Mouse (Mus musculus) urinary bladder, postnatal 10 days (tissue): ENCODE measurements around the gene Car6.

Experiments used
- DNase-seq: peaks from one replicate; pipeline ENCODE4 v3.0.0; 2022; ENCODE audit warnings: low spot score

Car6 gene

DNA sequence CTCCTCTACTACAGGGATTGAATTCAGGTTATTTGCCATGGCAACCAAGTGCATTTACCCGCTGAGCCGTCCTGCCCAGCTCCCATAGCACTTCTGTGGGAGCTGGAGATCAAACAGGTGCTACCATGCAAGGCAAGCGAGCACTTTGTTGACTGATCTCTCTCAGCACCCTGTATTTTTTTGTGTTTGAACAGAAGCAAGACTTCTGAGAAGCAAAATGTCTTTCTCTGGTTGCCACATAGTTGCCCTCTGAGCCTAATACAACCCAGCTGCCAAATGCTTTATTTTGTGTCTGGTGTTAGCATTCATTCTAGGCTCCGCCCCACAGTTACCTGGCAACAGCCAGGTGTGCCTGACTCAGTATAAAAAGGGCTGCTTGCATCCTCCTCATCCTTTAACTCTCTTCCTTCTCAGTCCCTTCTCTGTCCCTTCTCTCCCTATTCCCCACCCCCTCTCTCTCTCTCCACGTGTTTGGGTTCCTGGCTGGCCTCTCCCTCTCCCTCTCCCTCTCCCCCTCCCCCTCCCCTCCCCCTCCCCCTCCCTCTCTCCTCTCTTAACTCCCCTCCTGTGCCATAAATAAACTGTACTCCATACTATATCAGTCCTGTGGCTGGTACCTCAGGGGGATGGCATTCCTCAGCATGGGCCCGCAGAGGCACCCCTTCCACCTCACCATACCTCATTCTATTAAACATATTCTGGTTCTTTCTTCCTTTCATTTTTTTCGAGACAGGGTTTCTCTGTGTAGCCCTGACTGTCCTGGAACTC, 27.6 kb upstream of the Car6 start:
- no peak for DNase-seq

DNA sequence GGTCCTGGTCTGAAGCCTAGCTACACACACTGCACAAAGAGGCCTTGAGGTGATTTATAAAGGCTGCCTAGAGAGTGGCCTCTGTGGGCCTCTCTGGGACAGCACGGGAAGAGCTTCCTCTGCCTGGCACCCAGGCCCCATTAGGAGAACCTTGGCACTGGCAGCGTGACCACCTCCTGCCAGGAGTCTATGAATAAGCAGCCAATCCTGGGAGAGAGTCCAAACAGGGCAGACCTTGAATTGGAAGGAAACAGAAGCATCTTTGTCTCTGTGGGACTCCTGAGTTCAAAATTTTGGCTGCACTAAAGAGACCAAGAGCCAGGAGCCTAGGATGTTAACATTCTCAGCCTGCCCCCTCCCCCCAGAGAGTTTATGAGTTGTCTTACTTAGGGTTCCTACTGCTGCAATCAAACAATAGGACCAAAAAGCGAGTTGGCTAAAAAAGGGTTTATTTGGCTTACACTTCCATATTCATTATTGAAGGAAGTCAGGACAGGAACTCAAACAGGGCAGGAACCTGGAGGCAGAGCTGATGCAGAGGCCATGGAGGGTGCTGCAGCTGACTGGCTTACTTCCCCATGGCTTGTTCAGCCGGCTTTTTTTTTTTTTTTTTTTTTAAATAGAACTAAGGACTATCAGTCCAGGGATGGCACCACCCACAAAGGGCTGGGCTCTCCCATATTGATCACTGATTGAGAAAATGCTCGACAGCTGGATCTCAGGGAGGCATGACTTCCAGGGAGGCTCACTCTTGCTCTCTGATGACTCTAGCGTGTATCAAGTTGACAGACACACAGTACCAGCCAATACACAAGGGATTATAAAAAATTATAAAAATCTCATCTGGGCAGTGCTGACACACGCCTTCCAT, 25.9 kb upstream of the Car6 start:
- no peak for DNase-seq

DNA sequence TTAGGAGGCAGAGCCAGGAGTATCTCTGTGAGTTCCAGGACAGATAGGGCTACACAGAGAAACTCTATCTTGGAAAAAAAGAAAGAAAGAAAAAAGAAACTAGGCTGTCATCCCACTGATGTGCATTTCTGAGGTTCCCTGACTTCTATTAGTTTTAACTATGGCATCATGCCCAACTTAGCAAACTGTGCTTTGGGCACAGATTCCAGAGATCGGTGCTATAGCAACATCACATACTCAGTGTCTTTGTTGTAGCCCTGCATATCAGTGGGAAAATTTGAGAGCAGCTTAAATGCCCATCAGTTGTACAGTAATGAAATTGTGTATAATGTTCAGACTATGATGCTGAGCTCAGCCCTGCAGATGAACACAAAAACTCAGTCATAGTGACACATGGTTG, 24.6 kb upstream of the Car6 start:
- no peak for DNase-seq

DNA sequence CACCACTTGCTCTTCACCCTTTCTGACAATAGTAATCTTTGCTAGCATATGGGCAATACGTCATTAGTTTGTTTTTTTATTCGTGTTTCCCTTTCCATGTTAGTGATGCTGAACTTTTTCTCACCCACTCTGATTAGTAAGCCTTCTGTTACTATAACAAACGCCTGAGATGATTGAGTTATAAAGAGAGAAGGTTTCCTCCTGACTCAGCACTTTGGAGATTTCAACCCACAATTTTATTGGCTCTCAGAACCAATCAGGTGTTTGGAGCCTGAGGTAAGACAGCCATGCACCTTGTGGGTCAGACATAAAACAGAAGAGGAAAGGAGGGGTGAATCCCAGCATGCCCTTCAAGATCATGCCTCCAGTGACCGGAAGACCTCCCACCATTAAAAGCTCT, 22.7 kb upstream of the Car6 start:
- no peak for DNase-seq

DNA sequence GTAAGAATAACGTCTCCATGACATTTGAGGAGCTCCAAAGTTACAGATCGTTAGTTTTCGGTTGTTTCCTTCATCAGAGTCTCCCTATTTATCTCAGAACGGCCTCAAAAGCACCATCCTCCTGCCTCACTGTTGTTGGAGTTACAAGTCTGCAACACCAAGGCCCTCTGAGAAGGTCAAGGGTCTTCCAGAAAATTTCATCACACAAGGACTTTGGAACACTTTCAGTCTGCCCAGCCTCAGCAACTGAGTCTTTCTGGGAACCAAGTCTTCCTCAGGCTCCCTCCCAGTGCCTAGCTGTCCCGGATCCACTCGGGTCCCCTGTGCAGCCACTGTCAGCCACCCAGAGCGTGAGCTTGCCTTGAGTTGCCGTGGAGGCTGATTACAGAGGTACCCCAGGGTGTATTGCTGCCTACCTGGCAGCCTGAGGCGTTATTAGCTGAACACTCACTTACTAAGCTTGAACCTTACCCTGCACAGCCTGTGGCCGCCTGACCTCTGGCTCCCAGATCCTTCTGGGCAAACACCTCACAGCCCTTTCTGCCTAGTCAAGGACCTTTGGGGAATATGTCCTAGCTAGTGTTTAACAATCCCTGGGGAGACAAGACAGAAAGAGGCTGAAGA, 20.0 kb upstream of the Car6 start:
- DNase-seq: no peak

DNA sequence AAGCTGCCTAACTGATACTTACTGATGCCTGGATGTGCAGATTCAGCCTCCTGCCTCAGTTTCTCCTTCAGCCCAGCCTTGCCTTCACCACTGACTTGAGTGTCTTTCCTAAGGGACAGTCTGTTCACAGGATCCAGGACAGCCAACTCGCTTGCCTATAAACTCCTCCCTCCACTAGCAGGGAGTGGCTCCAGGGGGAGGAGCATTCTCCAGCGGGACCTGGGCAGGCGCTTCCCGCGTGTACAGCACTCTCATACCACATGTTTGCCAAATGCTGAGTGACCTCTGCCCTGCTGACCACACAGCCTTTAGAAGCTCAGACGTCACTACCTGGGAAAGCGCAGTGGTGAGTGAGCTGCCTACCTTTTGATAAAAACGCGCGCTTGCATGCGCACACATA, 19.5 kb upstream of the Car6 start:
- no peak for DNase-seq

DNA sequence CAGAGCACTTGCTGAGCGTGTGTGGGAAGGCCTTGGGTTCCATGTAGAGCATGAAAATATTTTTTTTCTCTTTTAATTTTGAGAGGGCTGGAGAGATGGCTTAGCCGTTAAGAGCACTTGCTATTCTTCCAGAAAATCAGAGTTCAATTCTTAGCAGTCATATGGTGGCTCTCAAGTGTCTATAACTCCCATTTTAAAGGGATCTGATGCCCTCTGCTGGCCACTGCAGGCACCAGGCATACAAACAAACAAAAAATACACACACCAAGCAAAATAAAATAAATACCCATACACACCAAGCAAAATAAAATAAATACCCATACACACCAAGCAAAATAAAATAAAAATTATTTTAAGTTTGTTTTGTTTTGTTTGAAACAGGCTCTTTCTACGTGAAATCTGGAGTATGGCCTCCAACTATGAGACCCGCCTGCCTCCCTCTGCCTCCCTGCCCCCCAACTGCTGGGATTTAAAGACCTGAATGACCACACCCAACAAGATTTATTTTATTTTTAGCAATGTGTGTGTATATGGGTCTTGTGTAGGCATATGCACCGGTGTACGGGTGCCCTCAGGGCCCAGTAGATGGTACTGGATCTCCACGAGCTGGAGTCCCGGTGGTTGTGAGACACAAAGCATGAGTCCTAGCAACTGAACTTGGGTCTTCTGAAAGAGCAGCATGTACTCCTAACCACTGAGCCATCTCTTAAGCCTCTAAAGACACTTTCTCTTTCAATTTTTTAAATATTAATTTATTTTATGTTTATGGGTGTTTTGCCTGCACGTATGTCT, 18.6 kb upstream of the Car6 start:
- no peak for DNase-seq

DNA sequence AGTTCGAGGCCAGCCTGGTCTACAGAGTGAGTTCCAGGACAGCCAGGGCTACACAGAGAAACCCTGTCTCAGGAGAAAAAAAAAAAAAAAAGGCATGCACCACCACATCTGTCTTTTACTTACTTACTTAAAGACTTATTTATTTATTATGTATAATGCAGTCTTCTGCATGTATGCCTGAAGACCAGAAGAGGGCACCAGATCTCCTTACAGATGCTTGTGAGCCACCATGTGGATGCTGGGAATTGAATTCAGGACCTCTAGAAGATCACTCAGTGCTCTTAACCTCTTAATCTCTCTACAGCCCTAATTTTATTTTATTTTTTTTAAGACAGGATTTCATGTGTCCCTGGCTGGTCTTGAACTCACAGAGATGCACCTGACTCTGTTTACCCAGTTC, 16.8 kb upstream of the Car6 start:
- DNase-seq: no peak

DNA sequence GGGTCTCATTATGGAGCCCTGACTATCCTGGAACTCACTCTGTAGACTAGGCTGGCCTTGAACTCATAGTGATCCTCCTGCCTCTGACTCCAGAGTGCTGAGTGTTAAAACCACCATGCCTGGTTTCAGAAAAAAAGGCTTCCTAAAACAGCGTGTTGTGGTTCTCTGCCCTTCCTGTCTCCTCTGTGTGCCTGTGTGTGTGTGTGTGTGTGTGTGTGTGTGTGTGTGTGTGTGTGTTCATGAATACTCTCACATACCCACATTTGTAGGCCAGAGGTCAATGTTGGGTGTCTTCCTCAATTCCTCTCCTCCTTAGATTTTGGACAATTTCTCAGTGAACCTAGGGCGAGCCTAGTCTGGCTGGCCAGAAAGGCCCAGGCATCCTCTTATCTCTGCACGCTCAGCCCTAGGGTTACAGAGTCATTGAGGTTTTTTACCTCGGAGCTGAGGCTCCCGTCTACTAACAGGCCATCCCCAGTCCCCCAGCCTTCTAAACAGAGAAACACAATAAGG, 16.0 kb upstream of the Car6 start:
- DNase-seq: no peak

DNA sequence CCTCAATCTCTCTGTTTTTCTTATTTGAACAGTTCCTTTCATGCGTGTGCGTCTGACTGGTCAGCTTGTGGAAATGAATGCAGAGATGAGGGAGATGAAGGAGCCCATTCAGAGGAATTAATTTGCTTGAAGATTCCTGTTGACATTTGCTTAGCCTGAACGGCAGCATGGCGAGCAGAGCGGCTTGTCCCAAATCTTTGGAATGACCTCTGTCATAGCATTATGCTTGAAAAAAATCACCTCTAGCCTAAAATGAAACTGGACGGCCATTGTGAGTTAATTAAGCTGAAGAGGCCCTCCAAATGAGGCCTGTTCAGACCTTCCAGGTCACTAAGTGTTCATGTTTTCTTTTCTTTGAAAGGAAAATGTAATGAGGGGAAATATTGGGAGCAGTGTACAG, 15.3 kb upstream of the Car6 start:
- no peak for DNase-seq

DNA sequence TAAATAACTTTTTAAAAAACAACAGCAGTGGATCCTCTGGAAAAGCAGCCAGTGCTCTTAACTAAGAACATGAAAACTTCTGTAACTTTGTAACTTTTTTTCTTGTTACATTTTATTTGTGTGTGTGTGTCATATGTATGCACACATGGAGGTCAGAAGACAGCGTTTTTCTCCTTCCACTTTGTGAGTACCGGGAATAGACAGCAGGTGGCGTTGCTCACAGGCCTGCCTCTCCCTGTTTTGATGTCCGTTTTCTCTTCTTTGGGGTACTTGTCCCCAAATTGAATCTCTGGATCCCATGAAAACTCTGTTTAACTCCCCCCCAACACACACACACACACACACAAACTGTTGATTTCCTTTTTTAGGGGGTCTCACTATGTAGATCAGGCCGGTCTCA, 12.8 kb upstream of the Car6 start:
- DNase-seq: no peak

DNA sequence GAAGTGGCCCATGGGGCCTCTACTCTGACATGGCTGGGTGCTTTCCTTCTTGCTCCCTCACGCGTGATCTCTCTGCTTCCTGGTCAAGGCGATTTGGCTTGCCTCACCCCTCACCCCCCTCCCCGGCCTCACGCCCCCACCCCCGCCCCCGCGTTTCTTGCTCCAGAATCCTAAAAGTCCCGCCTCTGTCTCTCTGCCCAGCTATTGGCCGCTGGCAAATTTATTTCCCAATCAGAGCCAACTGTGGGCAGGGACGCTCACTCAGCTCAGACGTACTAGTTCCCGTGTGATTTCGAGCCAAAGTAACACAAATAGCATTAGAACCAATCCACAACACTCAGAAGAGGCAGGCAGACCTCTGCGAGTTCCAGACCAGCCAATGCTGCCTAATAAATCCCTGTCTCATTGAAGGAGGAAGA, 11.4 kb upstream of the Car6 start:
- DNase-seq: no peak

DNA sequence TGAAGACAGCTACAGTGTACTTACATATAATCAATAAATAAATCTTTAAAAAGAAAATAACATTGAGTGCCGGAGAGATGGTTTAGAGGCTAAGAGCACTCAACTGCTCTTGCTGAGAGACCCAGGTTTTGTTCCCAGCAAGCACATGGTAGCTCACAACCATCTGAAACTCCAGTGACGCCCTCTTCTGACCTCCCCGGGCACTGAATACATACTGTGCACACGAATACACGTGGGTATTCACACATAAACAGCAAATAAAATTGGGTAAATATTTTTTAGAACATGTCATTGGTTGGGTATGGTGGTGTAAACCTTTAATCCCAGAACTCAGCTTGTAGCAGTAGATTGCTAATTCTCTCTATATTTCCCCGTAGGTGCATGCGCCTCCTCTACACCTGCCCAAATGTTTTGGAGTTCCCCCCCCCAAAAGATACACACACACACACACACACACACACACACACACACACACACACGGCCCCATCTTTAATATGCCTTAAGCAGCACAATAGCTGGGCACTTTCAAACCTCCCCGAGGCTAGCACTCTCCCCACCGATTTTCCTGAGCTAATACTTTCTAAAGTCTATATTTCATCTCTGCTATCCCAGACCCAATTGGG, 10.9 kb upstream of the Car6 start:
- no peak for DNase-seq

DNA sequence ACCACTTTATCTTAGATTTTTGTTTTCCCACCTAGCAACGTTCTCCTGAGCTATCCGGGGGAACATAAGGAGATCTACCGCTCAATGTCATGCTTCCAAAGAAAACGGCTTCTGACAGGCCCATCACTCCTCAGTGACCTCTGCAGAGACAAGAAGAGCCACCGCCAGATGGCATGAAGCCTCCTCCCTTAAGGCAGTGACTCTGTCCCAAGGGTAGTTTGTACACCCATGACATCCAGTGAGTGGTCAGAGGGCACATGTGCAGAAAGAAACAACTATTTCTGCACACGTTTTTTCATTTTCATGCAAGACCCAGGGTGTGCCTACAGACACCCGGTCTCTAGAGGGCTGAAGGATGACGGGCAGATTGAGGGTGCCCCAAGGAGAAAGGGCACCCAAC, 9.2 kb upstream of the Car6 start:
- DNase-seq: no peak

DNA sequence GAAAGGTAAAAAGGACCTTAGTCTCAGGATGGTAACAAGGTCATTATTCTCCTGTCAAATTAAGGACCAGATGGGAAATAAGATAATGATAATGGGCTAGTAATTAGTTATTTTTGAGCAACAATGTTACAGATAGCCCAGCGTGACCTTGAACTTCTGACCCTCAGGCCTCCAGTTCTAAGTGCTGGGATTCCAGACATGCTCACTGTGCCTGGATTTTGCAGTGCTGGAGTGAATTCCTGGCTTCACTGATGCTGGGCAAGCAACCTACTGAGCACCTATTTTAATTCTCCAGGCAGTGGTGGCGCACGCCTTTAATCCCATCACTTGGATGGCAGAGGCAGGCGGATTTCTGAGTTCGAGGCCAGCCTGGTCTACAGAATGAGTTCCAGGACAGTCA, 8.6 kb upstream of the Car6 start:
- no peak for DNase-seq

DNA sequence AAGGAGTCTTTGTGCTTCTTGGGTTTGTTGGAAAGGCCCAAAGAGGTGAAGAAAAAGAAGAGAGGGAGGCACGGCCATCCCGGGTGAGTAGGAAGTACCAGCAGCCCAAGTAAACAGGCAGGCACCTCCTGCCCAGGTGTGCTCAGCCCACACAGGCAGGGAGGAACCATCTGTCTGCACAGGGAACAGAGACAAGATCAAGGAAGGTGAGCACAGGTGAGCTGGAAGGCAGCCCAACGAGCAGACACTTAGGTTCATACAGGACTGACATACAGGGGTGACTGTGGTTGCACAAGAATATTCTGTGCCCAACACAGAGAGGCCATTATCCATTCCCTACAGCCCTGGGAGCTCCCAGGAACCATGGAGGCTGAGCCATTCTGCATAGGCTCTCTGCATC, 3.7 kb upstream of the Car6 start:
- DNase-seq: no peak

DNA sequence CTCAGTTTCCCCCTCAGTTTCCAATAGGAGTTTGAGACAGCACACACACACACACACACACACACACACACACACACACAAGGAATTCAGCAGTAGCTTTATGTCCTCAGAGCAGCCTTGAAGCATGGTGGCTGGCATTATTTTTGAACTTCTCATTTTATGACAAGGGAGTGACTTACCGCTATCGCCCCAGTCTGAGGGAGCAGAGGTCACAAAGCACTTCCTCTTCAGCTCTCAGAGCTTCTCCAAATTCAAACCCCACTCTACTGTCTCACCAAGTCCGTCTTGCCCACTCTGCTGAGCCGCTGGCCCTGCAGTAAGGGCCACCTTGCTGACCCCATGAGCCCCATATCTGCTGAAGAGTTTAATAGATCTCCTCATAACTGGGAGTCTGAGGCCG, 1.6 kb upstream of the Car6 start:
- no peak for DNase-seq

DNA sequence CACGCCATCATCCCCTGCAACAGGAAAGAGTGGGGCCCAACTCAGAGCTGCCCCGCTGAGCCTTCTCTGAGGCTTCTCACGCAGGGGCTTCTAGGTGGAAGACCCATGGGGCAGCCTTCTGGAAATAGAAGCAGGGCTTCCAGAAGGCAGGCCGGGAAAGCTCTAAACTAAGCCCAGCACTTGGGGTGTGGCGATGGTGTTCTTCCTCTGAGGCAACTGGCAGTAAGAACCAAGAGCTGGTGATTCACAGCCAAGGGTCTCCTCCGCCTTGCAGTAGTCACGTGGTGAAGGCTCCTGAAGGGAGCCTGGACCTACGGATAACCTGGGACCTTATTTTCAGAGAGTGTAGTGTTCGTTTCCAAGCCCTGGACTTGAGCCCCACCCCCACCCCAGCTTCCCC, 2.9 kb downstream of the Car6 start:
- no peak for DNase-seq

DNA sequence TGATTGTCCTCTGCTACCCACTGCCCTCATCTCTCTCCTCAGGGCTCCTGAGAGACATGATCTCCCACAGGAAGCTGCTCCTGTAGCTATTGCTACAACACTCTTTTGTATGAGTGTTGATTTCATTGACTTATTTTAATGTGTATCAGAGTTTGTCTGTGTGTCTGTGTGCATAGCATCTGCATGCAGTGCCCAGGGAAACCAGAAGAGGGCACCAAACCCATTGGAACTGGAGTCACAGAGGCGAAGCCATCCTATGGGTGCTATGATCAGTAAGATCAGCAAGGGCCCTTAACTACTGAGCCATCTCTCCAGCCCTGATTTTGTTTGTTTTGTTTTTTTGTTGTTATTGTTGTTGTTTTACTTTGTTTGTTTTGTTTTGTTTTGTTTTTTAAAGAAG, 7.2 kb downstream of the Car6 start:
- DNase-seq: no peak

DNA sequence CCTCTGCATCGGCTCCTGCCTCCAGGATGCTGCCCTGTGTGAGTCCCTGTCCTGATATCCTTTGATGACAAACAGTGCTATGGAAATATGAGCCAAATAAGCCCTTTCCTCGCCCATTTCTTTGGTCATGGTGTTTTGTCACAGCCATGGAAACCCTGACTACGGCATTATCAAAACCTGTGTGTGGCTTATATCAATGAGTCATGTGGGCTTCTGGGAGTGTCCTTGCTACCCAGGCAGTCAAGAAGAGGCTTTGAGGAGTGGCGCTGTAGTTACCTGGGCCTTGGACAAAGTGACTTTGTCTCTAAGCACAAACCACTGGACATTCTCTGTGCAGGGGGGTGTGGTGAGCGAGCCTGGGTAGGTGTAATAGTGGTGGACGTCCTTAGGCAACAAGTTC, 8.9 kb downstream of the Car6 start:
- DNase-seq: no peak

DNA sequence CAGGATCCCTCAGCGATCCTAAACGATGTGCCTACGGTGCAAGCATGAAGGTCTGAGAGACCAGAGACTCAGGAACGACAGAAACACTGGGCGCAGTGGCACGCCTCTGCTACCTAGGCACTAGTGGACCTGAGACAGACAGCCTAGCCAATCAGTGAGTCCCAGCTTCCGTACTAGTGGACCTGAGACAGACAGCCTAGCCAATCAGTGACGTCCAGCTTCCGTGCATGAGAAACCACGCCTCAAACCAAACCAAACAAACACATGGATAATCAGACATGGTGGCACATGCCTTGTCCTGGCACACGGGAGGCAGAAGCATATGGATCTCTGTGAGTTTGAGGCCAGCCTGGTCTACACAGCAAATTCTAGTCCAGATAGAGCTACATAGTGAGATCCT, 12.9 kb downstream of the Car6 start:
- DNase-seq: no peak

DNA sequence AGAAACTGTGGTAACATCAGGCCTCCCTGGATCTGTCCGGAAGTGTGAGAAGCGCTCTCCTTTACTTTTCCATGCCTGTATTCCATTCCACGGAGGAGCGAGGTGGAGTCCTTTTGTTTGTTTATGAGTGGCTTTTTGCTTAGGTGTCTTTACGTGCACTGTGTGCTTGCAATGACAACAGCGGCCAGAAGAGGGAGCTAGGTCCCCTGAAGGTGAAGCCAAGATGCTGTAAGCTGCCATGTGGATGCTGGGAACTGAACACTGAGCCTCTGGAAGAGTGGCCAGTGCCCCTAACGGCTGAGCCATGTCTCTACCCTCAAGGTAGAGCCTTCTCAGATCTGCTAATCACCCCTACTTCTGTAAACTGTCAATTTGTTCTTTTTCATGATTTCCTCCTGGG, 19.8 kb downstream of the Car6 start:
- no peak for DNase-seq
